Mouse (Mus musculus) urinary bladder, postnatal 10 days (tissue): ENCODE results near the gene Park7.
A peak's percentile ranks its signal among the peaks of the same experiment; 100 is the strongest.

Experiments
- DNase-seq: peaks from one replicate; pipeline ENCODE4 v3.0.0; 2022; ENCODE audit warnings: low spot score

Gene Park7

GRCm38 (mm10) chr4:150914290-150914733, at the start of gene Park7, which contains the start of gene Tnfrsf9:
Park7 (minus strand) TSS chr4:150914437.
Tnfrsf9 (plus strand) TSS chr4:150914562.
- peak; percentile 87 for DNase-seq

GRCm38 (mm10) chr4:150963711-150964110, 49.5 kb upstream of the Park7 start:
- DNase-seq, result no peak

GRCm38 (mm10) chr4:150962231-150962630, 48.0 kb upstream of the Park7 start:
- no peak for DNase-seq

- DNase-seq, result no peak
Measured at GRCm38 (mm10) chr4:150958536-150958935, 44.3 kb upstream of the Park7 start.

- no peak for DNase-seq
Measured at GRCm38 (mm10) chr4:150957106-150957458, 42.8 kb upstream of the Park7 start.

- DNase-seq, result no peak
Measured at GRCm38 (mm10) chr4:150956369-150957105, 42.3 kb upstream of the Park7 start.

- DNase-seq, result no peak
Measured at GRCm38 (mm10) chr4:150950972-150951371, 36.7 kb upstream of the Park7 start.

GRCm38 (mm10) chr4:150944707-150945106, 30.5 kb upstream of the Park7 start:
- no peak for DNase-seq

- DNase-seq, result no peak
Measured at GRCm38 (mm10) chr4:150939991-150940651, 25.9 kb upstream of the Park7 start.

- no peak for DNase-seq
Measured at GRCm38 (mm10) chr4:150938063-150938452, 23.8 kb upstream of the Park7 start.

- no peak for DNase-seq
Measured at GRCm38 (mm10) chr4:150937293-150938062, 23.2 kb upstream of the Park7 start.

- DNase-seq, result no peak
Measured at GRCm38 (mm10) chr4:150933503-150933902, 19.3 kb upstream of the Park7 start.

- no peak for DNase-seq
Measured at GRCm38 (mm10) chr4:150927789-150928188, 13.6 kb upstream of the Park7 start.

- no peak for DNase-seq
Measured at GRCm38 (mm10) chr4:150926924-150927705, 12.9 kb upstream of the Park7 start.

GRCm38 (mm10) chr4:150925923-150926322, 11.7 kb upstream of the Park7 start:
- no peak for DNase-seq

- DNase-seq, result no peak
Measured at GRCm38 (mm10) chr4:150924936-150925335, 10.7 kb upstream of the Park7 start.

GRCm38 (mm10) chr4:150924308-150924707, 10.1 kb upstream of the Park7 start:
- DNase-seq, result no peak

- no peak for DNase-seq
Measured at GRCm38 (mm10) chr4:150921206-150921605, 7.0 kb upstream of the Park7 start.

GRCm38 (mm10) chr4:150917336-150918027, 3.2 kb upstream of the Park7 start:
- no peak for DNase-seq

- no peak for DNase-seq
Measured at GRCm38 (mm10) chr4:150915181-150915906, 1.1 kb upstream of the Park7 start.

GRCm38 (mm10) chr4:150913743-150914142, 494 bp downstream of the Park7 start:
- DNase-seq, result no peak
